18 mouse cellular contexts compared by ENCODE assay signal in the genomic region with DNA sequence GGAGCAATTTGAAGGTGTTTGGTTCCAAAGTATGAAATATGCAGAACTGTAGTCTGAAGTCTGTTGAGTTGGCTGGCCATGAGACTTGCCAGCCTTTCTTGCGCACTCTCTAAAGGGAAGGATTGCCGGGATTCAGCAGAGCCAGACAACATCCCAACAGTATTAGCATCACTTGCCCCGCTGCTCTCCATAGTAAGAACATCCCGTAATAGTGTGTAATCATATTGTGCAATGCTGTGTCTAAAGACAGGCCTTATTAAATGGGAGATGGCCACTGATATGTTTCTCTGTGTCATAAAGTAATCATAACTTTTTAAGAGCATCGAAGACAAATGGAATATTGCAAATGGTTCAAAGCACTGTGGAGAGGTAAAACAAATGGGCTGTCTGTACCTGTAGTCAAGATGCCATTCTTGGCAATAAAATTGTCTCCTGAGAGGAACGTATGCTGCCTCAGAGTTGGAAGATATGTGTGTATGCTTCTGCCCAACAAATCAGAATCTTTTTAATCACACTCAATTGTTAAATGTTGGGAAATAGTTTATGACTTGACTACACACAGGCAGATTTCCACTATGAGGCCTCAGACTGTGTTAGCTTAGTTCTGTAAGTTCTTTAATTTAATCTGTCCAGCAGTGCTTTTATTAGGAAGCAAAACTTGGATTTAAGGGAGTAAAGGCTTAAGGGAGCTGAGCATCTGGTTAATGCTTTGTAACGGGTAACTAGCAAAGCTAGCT.
"Had no signal": no experiment of that assay in that cellular context is flagged by ENCODE, and none has a peak within 500 bp of the region (broad histone marks: within the 10 kb centered on the region; RNA-seq: fewer than 3 reads in every experiment).

No protein-coding gene starts in this region.

- ATAC-seq: liver, postnatal 0 days; midbrain, embryonic 13.5 days; midbrain, embryonic 15.5 days had no signal

- H3K4me1 ChIP-seq: liver, embryonic 13.5 days; liver, embryonic 15.5 days; lung, embryonic 15.5 days; megakaryocyte, embryonic 14.5 days; midbrain, embryonic 13.5 days; midbrain, embryonic 15.5 days; neural tube, embryonic 13.5 days; neural tube, embryonic 15.5 days had no signal

- H3K27ac ChIP-seq: liver, embryonic 13.5 days; liver, embryonic 15.5 days; lung, embryonic 15.5 days; macrophage; midbrain, embryonic 13.5 days; midbrain, embryonic 15.5 days; neural tube, embryonic 13.5 days; neural tube, embryonic 15.5 days had no signal

- H3K27me3 ChIP-seq: liver, embryonic 13.5 days; liver, embryonic 15.5 days; lung, embryonic 15.5 days; megakaryocyte, embryonic 14.5 days; midbrain, embryonic 13.5 days; midbrain, embryonic 15.5 days; neural tube, embryonic 13.5 days; neural tube, embryonic 15.5 days had no signal

- H3K9ac ChIP-seq: liver, embryonic 13.5 days; liver, embryonic 15.5 days; liver, postnatal 0 days; lung, embryonic 15.5 days; midbrain, embryonic 13.5 days; midbrain, embryonic 15.5 days; neural tube, embryonic 13.5 days; neural tube, embryonic 15.5 days had no signal

- DNase-seq: liver, embryonic 13.5 days; liver, postnatal 0 days; lung, adult 2 months; lung, postnatal 14 days; right cerebral cortex, postnatal 14 days; spleen, adult 18-20 months; thymus, adult 18-20 months; thymus, postnatal 14 days; thymus, postnatal 36 days had no signal

- H3K36me3 ChIP-seq: liver, embryonic 13.5 days; liver, embryonic 15.5 days; lung, embryonic 15.5 days; midbrain, embryonic 13.5 days; midbrain, embryonic 15.5 days; neural tube, embryonic 13.5 days; neural tube, embryonic 15.5 days had no signal

- H3K4me3 ChIP-seq: liver, embryonic 13.5 days; liver, embryonic 15.5 days; lung, embryonic 15.5 days; megakaryocyte, embryonic 14.5 days; midbrain, embryonic 13.5 days; midbrain, embryonic 15.5 days; neural tube, embryonic 13.5 days; neural tube, embryonic 15.5 days had no signal

- H3K4me2 ChIP-seq: liver, embryonic 13.5 days; liver, embryonic 15.5 days; lung, embryonic 15.5 days; midbrain, embryonic 11.5 days; midbrain, embryonic 13.5 days; midbrain, embryonic 15.5 days; neural tube, embryonic 13.5 days; neural tube, embryonic 15.5 days had no signal

- H3K9me3 ChIP-seq: liver, embryonic 13.5 days; liver, embryonic 15.5 days; lung, embryonic 15.5 days; midbrain, embryonic 13.5 days; midbrain, embryonic 15.5 days; neural tube, embryonic 13.5 days; neural tube, embryonic 15.5 days had no signal
